Mouse (Mus musculus) adipocyte (in vitro differentiated cells): ENCODE data around the gene Sort1.
"Not testable (repeated sequence)": the region's sequence is repeated elsewhere in the genome, so short reads cannot be mapped to it uniquely, and the experiment has no call there.

Experiments
- DNase-seq: peaks from one replicate; pipeline ENCODE4 v3.0.0-alpha.2; 2016; ENCODE audit warnings: low spot score

Sort1 gene

DNA sequence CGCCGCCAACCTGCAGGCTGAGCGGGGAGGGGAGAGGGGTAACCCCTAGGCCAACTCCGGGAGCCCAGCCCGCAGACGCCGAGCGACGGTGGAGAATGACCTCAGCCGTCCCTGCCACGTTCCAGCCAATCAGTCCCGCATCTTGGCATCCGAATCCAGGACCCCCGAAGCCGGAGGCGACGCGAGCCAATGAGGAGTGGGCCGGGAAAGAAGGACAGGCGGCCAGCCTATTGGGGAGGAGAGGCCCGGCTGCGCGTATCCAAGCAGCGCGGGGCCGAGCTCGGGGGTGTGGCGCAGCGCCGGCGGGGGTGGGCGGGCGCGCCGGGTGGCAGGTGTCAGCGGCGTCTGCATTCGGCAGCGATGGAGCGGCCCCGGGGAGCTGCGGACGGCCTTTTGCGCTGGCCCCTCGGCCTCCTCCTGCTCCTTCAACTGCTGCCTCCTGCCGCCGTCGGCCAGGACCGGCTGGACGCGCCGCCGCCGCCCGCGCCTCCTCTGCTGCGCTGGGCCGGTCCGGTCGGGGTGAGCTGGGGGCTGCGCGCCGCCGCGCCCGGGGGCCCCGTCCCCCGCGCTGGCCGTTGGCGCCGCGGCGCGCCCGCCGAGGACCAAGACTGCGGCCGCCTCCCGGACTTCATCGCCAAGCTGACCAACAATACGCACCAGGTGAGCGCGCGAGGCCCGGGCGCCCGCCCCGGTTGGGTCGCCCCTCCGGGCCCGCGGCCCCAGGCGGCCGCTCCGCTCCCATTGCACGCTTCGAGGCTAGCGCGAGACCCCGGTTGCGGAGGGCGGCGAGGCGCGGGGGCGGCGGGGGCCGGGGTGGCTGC lies at the start of gene Sort1:
Gene Sort1, plus strand, starts transcription at position 302 of the 821 bp plus-strand sequence.
- peak; percentile 66 for DNase-seq

- DNase-seq: not testable (repeated sequence)
These were observed 46.3 kb upstream of the Sort1 start for GRCm38 (mm10) chr3:108237474-108238102.

- no peak for DNase-seq
These were observed 42.5 kb upstream of the Sort1 start for GRCm38 (mm10) chr3:108241243-108241839.

- no peak for DNase-seq
These were observed 37.0 kb upstream of the Sort1 start for GRCm38 (mm10) chr3:108246857-108247256.

DNA sequence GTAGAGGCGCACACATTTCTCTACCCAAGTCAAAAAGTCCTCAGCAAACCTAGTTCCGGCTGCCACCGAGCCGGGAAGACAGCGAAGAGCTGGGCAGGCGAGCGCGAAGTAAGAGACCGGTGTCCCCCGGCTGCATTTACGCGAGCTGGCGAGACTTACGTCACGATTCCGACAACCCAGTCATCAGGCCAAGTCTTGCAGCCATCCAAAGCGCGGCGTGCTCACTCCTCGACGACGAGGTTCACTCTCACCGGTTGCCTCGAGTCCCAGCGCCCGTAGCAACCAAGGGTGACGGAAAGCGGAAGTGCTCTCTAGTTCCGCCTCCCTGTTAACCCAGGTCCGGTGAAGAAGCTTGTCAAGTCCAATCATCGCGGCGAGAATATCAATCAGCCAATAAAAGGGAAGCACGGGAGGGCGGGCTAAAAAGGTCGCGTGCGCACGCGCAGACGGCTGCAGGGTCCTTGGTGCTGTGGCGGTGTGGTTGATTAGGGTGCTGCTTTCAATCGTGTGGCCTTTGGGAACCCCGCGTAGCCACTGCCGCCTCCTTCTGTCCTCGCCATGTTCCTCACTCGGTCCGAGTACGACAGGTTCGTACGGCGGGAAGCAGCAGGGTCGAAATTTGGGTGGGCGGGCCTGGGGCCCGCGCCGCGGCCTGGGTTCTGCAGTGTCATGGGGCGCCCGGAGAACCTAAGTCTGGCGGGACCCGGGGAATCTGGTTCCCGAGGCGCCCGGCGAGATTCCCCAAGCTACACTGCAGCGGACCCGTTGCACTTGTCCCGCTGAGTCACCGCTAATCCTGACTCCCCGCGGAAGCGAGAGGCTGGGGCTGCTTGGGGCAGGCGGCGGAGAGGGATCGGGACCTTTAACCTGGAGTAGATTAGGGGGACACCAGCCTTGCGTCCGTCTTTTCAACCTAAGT lies 26.9 kb upstream of the Sort1 start, which contains the start of gene Psma5:
Gene Psma5, plus strand, starts transcription at position 208 of the 919 bp plus-strand sequence.
- peak; percentile 99 for DNase-seq

GRCm38 (mm10) chr3:108257831-108258500 lies 25.9 kb upstream of the Sort1 start:
- peak; percentile 52 for DNase-seq

- DNase-seq: peak; percentile 84
These were observed 24.6 kb upstream of the Sort1 start for GRCm38 (mm10) chr3:108259319-108259718.

DNA sequence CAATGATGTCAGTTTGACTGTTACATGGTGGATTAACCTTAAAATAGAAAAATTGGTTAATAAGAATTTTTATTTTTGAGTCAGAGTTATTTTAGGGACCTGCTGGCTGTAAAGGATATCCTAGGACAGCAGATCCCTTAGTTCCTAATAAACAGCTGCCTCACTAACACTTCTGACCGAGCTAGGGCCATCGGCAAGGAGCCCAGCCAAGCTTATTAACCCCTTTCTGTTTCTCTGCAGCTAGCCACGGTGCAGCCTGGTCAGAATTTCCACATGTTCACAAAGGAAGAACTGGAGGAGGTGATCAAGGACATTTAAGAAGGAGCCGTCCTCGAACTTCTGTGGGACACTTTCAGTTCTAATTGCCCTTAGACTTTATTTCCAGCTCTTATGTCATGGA lies 4.4 kb upstream of the Sort1 start:
- DNase-seq: not testable (repeated sequence)

- DNase-seq: peak; percentile 77
These were observed 1.3 kb upstream of the Sort1 start for GRCm38 (mm10) chr3:108282401-108283240.

- no peak for DNase-seq
These were observed 681 bp upstream of the Sort1 start for GRCm38 (mm10) chr3:108283241-108283561.

GRCm38 (mm10) chr3:108285078-108285711 lies 1.3 kb downstream of the Sort1 start:
- DNase-seq: peak; percentile 83

DNA sequence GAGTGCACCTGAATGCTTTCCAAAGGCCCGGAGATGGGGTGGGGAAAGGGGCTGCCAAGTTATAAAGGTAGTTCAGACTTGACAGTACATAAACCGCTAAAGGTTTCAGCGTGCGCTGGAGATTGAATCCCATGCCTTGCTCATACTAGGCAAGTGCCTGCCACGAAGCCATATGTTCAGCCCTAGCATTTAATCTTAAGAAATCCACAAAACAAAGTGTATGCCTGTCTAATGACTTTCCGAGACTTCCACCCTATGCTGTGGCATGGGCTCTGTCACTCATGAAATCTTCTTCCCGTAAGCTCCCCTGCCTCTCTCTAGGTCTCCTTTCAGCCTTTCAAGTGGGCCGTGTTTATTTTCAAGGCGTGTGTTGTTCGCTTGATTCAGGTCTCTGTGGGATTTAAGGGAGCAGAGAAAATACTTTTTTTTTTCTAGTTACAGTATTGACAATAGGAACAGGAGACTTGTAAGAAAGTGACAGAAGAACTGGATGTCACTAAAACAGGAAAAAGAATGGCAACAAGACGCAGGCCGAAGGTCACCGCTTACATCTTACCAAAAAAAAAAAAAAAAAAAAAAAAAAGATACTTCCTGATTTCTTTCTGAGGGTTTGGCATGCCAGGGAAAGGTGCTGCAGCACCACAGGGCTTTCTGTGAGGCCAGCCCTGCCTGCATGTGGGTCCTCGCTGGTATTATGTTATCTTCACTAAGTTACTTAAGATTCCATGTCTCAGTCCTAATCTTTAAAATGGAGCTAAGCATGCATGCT lies 3.0 kb downstream of the Sort1 start:
- no peak for DNase-seq

DNA sequence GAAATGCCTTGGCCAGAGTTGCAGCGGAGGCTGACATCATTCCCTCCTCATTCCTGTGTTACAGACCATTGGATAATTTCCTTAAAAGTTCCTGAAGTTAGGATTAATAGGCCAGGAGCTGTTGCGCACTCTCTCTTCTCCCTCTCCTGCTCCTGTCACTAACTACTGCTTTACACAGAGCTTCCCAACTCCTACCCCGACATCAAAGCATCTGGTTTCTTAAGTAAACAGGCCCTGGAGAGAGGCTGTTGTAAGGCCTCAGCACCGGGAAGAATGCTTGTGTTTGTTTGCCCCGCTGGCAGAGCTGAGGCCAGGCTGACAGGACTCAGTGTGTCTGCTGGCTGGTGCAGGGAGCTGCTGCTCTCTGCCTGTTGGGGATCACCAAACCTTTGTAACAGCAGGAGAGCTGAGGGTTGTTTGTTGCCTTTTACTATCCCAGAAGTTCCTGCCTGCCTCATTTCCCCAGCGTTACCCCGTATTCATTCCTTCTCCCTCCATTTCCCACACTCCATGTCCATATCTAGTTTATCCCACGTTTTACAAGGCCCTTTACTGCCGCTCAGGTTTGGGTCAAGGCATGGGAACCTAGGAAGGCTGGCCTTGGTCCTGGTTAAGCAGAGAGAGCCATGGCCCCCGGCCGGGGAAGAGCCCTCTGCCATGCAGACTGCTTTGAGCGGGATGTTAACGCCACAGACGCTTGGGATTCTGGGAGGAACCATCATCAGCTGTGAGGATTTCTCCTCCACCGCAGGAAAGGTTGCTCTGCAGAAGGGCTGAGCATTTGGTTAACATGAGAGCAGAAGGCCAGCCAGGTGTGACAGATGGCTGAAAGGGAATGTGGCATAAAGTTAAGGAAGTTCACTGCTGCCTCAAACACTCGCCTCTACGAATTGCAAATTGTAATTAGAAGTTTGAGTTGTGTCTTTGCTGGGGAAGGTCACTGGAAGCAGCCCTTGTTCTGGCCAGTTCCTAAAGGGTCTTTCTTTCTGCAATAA lies 4.2 kb downstream of the Sort1 start:
- peak; percentile 74 for DNase-seq

DNA sequence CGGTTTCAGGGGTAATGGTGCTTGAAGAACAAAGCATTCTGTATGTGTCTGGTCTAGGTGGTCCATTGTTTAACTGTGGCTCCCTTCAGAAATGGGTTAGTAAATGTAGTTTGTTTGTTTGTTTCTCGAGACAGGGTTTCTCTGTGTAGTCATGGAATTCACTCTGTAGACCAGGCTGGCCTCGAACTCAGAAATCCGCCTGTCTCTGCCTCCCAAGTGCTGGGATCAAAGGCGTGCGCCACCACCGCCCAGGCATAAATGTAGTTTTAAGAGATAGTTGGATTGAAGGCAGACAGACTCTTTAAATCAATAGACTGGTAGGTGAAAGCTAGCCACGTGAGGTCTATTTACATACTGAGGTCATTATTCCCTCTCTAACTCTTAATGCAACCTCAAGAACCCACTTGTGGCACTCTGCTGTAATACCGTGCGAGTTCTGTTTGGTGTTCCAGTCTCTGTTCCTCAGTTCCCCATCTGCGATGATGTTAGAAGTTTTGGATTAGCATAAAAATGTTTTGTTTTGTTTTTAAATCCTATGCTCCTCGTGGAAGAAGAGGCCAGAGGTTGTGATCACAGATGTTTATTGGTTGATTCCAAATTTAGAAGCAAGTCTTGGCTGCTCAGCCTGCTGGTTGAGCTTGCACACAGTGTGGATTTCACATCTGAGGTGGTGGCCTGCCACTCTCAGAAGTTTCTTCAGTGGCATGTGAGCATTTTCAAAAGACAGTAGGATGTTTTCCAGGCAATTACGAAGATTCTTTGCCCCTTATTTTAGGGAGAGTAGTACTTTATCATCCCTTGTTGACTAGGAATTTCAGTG lies 5.6 kb downstream of the Sort1 start:
- DNase-seq: peak; percentile 78

- DNase-seq: no peak
These were observed 7.3 kb downstream of the Sort1 start for GRCm38 (mm10) chr3:108291036-108291799.

DNA sequence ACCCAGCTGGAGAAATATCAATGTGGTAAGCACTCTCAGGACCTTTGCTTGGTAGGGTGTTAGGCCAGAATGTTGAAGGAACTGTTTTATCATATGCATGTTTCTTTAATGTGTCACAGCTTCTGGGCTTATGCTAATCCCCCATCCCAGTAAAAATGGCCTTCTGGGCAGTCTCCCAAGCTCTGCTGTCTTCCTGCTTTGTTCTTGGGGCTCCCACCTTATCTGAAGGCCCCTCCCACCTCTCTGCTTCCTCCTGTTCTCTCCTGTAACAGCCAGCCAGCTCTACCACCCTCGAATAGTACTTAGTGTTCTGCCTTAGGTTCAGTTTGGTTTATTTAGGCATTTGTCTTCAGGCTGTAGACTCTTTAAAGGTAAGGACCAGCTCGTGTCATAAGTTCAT lies 10.5 kb downstream of the Sort1 start:
- no peak for DNase-seq
